In the genomic region with DNA sequence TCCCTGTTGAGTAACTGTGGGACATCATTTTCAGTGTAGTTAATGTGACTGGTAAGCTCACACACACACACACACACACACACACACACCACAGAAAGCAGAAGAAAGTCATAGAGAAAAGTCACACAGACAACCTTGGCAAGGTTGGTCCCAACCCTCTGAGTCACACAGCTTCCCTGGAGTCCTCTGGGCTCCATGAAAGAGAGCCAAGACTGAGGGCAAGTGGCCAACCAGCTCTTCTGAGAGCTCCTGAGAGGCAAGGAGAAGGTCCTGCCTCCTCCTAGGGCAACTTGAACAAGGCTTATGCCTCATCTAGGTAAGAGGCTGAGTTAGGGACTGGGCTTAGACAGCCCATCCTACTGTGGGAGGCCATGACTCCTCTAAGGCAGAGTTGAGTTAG, we compare ENCODE assay signal across 33 mouse cellular contexts. TPM values are rescaled to one million over a fixed set of nuclear protein-coding genes. Genes with fewer than 3 reads are reported as not detected.
DNase-seq lines count a peak whose midpoint lies in the region; ATAC-seq lines count a peak whose summit lies in the region.
"Had no signal": no experiment of that assay in that cellular context is flagged by ENCODE, and none has a peak within 500 bp of the region (broad histone marks: within the 10 kb centered on the region; RNA-seq: fewer than 3 reads in every experiment).

No protein-coding gene starts in this region.

- intact Hi-C loops in left cerebral cortex, postnatal 36 days (cut with DNase I) = no loop called here

- no peak overlapping the region for H3K4me3 ChIP-seq in midbrain, embryonic 14.5 days (replicated peaks; ENCODE audit: low read depth, low read length)
- H3K4me3 ChIP-seq: gastrocnemius, adult 2 months; hindbrain, embryonic 15.5 days; layer of hippocampus, adult 2 months; limb, embryonic 12.5 days; midbrain, embryonic 13.5 days; myocyte; neural tube, embryonic 13.5 days had no signal

- peak; percentile 70 to 87 for DNase-seq in adrenal gland, adult (ENCODE audit: inconsistent age in 2 of 2, low spot score in 1 of 2)
- no peak for DNase-seq in adrenal gland, postnatal 4 days (ENCODE audit: low spot score in 2 of 2)
- DNase-seq in 3134 (ENCODE audit: extremely low read depth, insufficient read length, low spot score) = peak; percentile 77
- DNase-seq in adrenal gland, adult 2 months = peak; percentile 83
- peak; percentile 13 for DNase-seq in brain, adult 2 months (ENCODE audit: low read depth, low spot score)
- DNase-seq in left cerebral cortex, postnatal 36 days (ENCODE audit: low spot score in 2 of 2) = no peak
- DNase-seq in midbrain, embryonic 14.5 days = no peak
- no peak for DNase-seq in urinary bladder, adult 18-20 months (ENCODE audit: low spot score in 2 of 2)
- DNase-seq: cerebellum, adult 9-10 months; gastrocnemius, adult 2 months; kidney, adult 9 months; kidney, postnatal 25 days; layer of hippocampus, postnatal 36 days; liver, postnatal 0 days; retina, postnatal 1 day; right cerebral cortex, postnatal 25 days; spleen, adult 18-20 months; thymus, postnatal 14 days had no signal

- H3K36me3 ChIP-seq in midbrain, embryonic 14.5 days (ENCODE audit: control insufficient read depth, insufficient read depth, low read length) = no peaks in the 10 kb centered on the region
- H3K36me3 ChIP-seq: hindbrain, embryonic 15.5 days; limb, embryonic 12.5 days; midbrain, embryonic 13.5 days; neural tube, embryonic 13.5 days had no signal

- peaks cover 3% of the 10 kb centered on the region; the same call in 1 of the 2 replicates for H3K27me3 ChIP-seq in midbrain, embryonic 14.5 days (ENCODE audit: control insufficient read depth, insufficient read depth, low read length)

- H3K27ac ChIP-seq in midbrain, embryonic 14.5 days (replicated peaks; ENCODE audit: low read depth, low read length) = no peak overlapping the region
- H3K27ac ChIP-seq: gastrocnemius, adult 2 months; hindbrain, embryonic 15.5 days; layer of hippocampus, adult 2 months; limb, embryonic 12.5 days; midbrain, embryonic 13.5 days; neural tube, embryonic 13.5 days had no signal

- no peak overlapping the region for H3K9ac ChIP-seq in midbrain, embryonic 14.5 days (replicated peaks; ENCODE audit: low read length)
- H3K9ac ChIP-seq: hindbrain, embryonic 15.5 days; limb, embryonic 12.5 days; liver, postnatal 0 days; midbrain, embryonic 13.5 days; neural tube, embryonic 13.5 days had no signal

- ATAC-seq in midbrain, embryonic 14.5 days (ENCODE audit: low FRiP score, low TSS enrichment) = no peak
- ATAC-seq: CD4-positive, CD25-positive, alpha-beta regulatory T cell, adult 4 months; forebrain, embryonic 14.5 days; liver, postnatal 0 days; midbrain, embryonic 13.5 days had no signal

- H3K4me1 ChIP-seq in midbrain, embryonic 14.5 days (ENCODE audit: control insufficient read depth, insufficient read depth, low read length) = peaks cover 8% of the 10 kb centered on the region; the same call in 1 of the 2 replicates

- H3K4me2 ChIP-seq in midbrain, embryonic 14.5 days (ENCODE audit: low read length) = no peak overlapping the region
- H3K4me2 ChIP-seq: heart, embryonic 11.5 days; hindbrain, embryonic 15.5 days; limb, embryonic 12.5 days; liver, embryonic 11.5 days; midbrain, embryonic 13.5 days; neural tube, embryonic 13.5 days had no signal

- H3K9me3 ChIP-seq in midbrain, embryonic 14.5 days (ENCODE audit: control insufficient read depth, low read length) = no peaks in the 10 kb centered on the region
- H3K9me3 ChIP-seq: hindbrain, embryonic 15.5 days; limb, embryonic 12.5 days; midbrain, embryonic 13.5 days; neural tube, embryonic 13.5 days had no signal

RNA-seq across cellular contexts. Expression of a gene that starts 4.9 kb away (rescaled TPM):
- total RNA-seq in adrenal gland, postnatal 4 days (2021) = 10 to 100 TPM in 1 of 2 experiments, under 1 TPM in 1; 0.51 to 14.1 TPM
- total RNA-seq in adrenal gland, adult 2 months (2021) = under 1 TPM in 1 of 2 experiments, not detected in 1; 0.28 TPM
- polyA plus RNA-seq in adrenal gland, adult 2 months (2012; rRNA removed) = 0.22 and 0.40 TPM in 2 replicates
- not detected for total RNA-seq in left cerebral cortex, postnatal 36 days (2021)
- 0.22 TPM in 1 of 2 replicates, not detected in the other for polyA plus RNA-seq in midbrain, embryonic 14.5 days (2014; fragmentation: Nextera tagmentation; extraction: Ambion mirVana)
- total RNA-seq: gastrocnemius, adult 2 months; granulocyte monocyte progenitor cell, adult 5-6 weeks; hematopoietic stem cell, adult 5-6 weeks; layer of hippocampus, adult 2 months; layer of hippocampus, postnatal 36 days; left cerebral cortex, postnatal 10 days; megakaryocyte progenitor cell, adult 5-6 weeks had no signal
- polyA plus RNA-seq: forebrain, embryonic 14.5 days; myocyte had no signal

RNA-seq across cellular contexts. Expression of a gene that starts 21.4 kb away (rescaled TPM):
- 10 to 100 TPM; 54.9 to 56.2 TPM for total RNA-seq in adrenal gland, postnatal 4 days (2021)
- total RNA-seq in adrenal gland, adult 2 months (2021) = 10 to 100 TPM; 58.1 to 59.3 TPM
- 66.5 and 89.8 TPM in 2 replicates for polyA plus RNA-seq in adrenal gland, adult 2 months (2012; rRNA removed)
- 10 to 100 TPM; 84.6 to 88.9 TPM for total RNA-seq in left cerebral cortex, postnatal 36 days (2021)
- polyA plus RNA-seq in midbrain, embryonic 14.5 days (2014; fragmentation: Nextera tagmentation; extraction: Ambion mirVana) = 35.7 and 38.1 TPM in 2 replicates

RNA-seq across cellular contexts. Expression of a gene that starts 32.6 kb away (rescaled TPM):
- total RNA-seq in adrenal gland, postnatal 4 days (2021) = 100 to 1,000 TPM; 123 to 128 TPM
- 100 to 1,000 TPM in 1 of 2 experiments, 10 to 100 TPM in 1; 94.6 to 105 TPM for total RNA-seq in adrenal gland, adult 2 months (2021)
- 32.7 and 45.5 TPM in 2 replicates for polyA plus RNA-seq in adrenal gland, adult 2 months (2012; rRNA removed)
- 10 to 100 TPM; 78.0 to 80.2 TPM for total RNA-seq in left cerebral cortex, postnatal 36 days (2021)
- polyA plus RNA-seq in midbrain, embryonic 14.5 days (2014; fragmentation: Nextera tagmentation; extraction: Ambion mirVana) = 75.7 and 80.7 TPM in 2 replicates

RNA-seq across cellular contexts. Expression of a gene that starts 55.0 kb away (rescaled TPM):
- 10 to 100 TPM; 14.9 to 21.6 TPM for total RNA-seq in adrenal gland, postnatal 4 days (2021)
- 10 to 100 TPM; 20.8 to 42.1 TPM for total RNA-seq in adrenal gland, adult 2 months (2021)
- polyA plus RNA-seq in adrenal gland, adult 2 months (2012; rRNA removed) = 12.5 and 15.2 TPM in 2 replicates
- total RNA-seq in left cerebral cortex, postnatal 36 days (2021) = not detected
- polyA plus RNA-seq in midbrain, embryonic 14.5 days (2014; fragmentation: Nextera tagmentation; extraction: Ambion mirVana) = 0.16 TPM in 1 of 2 replicates, not detected in the other
- total RNA-seq: granulocyte monocyte progenitor cell, adult 5-6 weeks; hematopoietic stem cell, adult 5-6 weeks; layer of hippocampus, postnatal 36 days; left cerebral cortex, postnatal 10 days; megakaryocyte progenitor cell, adult 5-6 weeks had no signal
- polyA plus RNA-seq: brain, embryonic 14.5 days; CD4-positive, CD25-positive, alpha-beta regulatory T cell, adult 4 months; forebrain, embryonic 14.5 days; hindbrain, embryonic 15.5 days; limb, embryonic 12.5 days; midbrain, embryonic 13.5 days; myocyte; neural tube, embryonic 13.5 days had no signal

Comparison
In these comparisons a context has a peak if more than half of its experiments do, and no peak if none do; other contexts are left out.
1. DNase-seq: peak in adrenal gland, adult (2 of 2), 3134 (single experiment), adrenal gland, adult 2 months (single experiment) and brain, adult 2 months (single experiment); none in adrenal gland, postnatal 4 days (0 of 2), left cerebral cortex, postnatal 36 days (0 of 2), midbrain, embryonic 14.5 days (single experiment) and urinary bladder, adult 18-20 months (0 of 2).